Mouse (Mus musculus): ENCODE data around the gene Robo1. TPM values are rescaled to one million over a fixed set of nuclear protein-coding genes. Genes with fewer than 3 reads are reported as not detected.
A peak's percentile ranks its signal among the peaks of the same experiment; 100 is the strongest.

The Robo1 gene
- polyA plus RNA-seq, 1 experiment from 2014 or later = 58.1 TPM

- Histone ChIP-seq H3K27me3 (replicated peaks; ENCODE audit: control insufficient read depth, insufficient read depth, low read length) (no peaks in the 10 kb centered on the region), H3K27ac (ENCODE audit: low read length) (no peak overlapping the region), H3K9me3 (ENCODE audit: control insufficient read depth, low read length) (no peaks in the 10 kb centered on the region), H3K9ac (replicated peaks; ENCODE audit: low read depth, low read length) (no peak overlapping the region), H3K4me3 (replicated peaks; ENCODE audit: low read length) (no peak overlapping the region), H3K4me1 (replicated peaks; ENCODE audit: control insufficient read depth, insufficient read depth, low read length) (no peaks in the 10 kb centered on the region), H3K36me3 (ENCODE audit: control insufficient read depth, insufficient read depth) (no peaks in the 10 kb centered on the region), H3K4me2 (ENCODE audit: low read length) (no peak overlapping the region)
- 79% methylated on average over 5 of the region's 5 CpGs for WGBS
- ATAC-seq = no peak
Observed at GRCm38 (mm10) chr16:72419328-72420066, 111.4 kb downstream of the Robo1 start.

GRCm38 (mm10) chr16:72422426-72422825, 114.3 kb downstream of the Robo1 start:
- WGBS = 59% methylated on average over 4 of the region's 4 CpGs
- no peak for ATAC-seq
- H3K27ac ChIP-seq (ENCODE audit: low read length) = no peak overlapping the region
- no peaks in the 10 kb centered on the region for H3K27me3 ChIP-seq (replicated peaks; ENCODE audit: control insufficient read depth, insufficient read depth, low read length)
- H3K9me3 ChIP-seq (ENCODE audit: control insufficient read depth, low read length) = no peaks in the 10 kb centered on the region
- no peak overlapping the region for H3K9ac ChIP-seq (replicated peaks; ENCODE audit: low read depth, low read length)
- no peak overlapping the region for H3K4me2 ChIP-seq (ENCODE audit: low read length)
- H3K4me1 ChIP-seq (replicated peaks; ENCODE audit: control insufficient read depth, insufficient read depth, low read length) = no peaks in the 10 kb centered on the region
- no peaks in the 10 kb centered on the region for H3K36me3 ChIP-seq (ENCODE audit: control insufficient read depth, insufficient read depth)
- H3K4me3 ChIP-seq (replicated peaks; ENCODE audit: low read length) = no peak overlapping the region

GRCm38 (mm10) chr16:72434396-72434795, 126.3 kb downstream of the Robo1 start:
- Histone ChIP-seq H3K27ac (ENCODE audit: low read length) (no peak overlapping the region), H3K4me3 (replicated peaks; ENCODE audit: low read length) (no peak overlapping the region), H3K4me2 (ENCODE audit: low read length) (no peak overlapping the region), H3K9me3 (ENCODE audit: control insufficient read depth, low read length) (no peaks in the 10 kb centered on the region), H3K36me3 (ENCODE audit: control insufficient read depth, insufficient read depth) (no peaks in the 10 kb centered on the region), H3K4me1 (replicated peaks; ENCODE audit: control insufficient read depth, insufficient read depth, low read length) (no peaks in the 10 kb centered on the region), H3K27me3 (replicated peaks; ENCODE audit: control insufficient read depth, insufficient read depth, low read length) (no peaks in the 10 kb centered on the region), H3K9ac (replicated peaks; ENCODE audit: low read depth, low read length) (no peak overlapping the region)
- ATAC-seq = no peak

GRCm38 (mm10) chr16:72444428-72445135, 136.5 kb downstream of the Robo1 start:
- Histone ChIP-seq H3K9me3 (ENCODE audit: control insufficient read depth, low read length) (no peaks in the 10 kb centered on the region), H3K9ac (replicated peaks; ENCODE audit: low read depth, low read length) (0 out of 2 replicates have a peak overlapping the region, but pooled peaks have one; percentile 12), H3K36me3 (ENCODE audit: control insufficient read depth, insufficient read depth) (no peaks in the 10 kb centered on the region), H3K4me1 (replicated peaks; ENCODE audit: control insufficient read depth, insufficient read depth, low read length) (peaks cover 10% of the 10 kb centered on the region), H3K4me3 (replicated peaks; ENCODE audit: low read length) (peak overlapping the region; percentile 13; the same call in 1 of the 2 replicates), H3K4me2 (ENCODE audit: low read length) (peak overlapping the region; percentile 36), H3K27ac (ENCODE audit: low read length) (no peak overlapping the region), H3K27me3 (replicated peaks; ENCODE audit: control insufficient read depth, insufficient read depth, low read length) (no peaks in the 10 kb centered on the region)
- peak; percentile 66 for ATAC-seq
- WGBS = 25% methylated on average over 18 of the region's 18 CpGs

GRCm38 (mm10) chr16:72458155-72458554, 150.0 kb downstream of the Robo1 start:
- no peak overlapping the region for H3K9ac ChIP-seq (replicated peaks; ENCODE audit: low read depth, low read length)
- 50% methylated on average over 10 of the region's 10 CpGs for WGBS
- H3K4me1 ChIP-seq (replicated peaks; ENCODE audit: control insufficient read depth, insufficient read depth, low read length) = no peaks in the 10 kb centered on the region
- no peak overlapping the region for H3K27ac ChIP-seq (ENCODE audit: low read length)
- no peak overlapping the region for H3K4me2 ChIP-seq (ENCODE audit: low read length)
- no peaks in the 10 kb centered on the region for H3K27me3 ChIP-seq (replicated peaks; ENCODE audit: control insufficient read depth, insufficient read depth, low read length)
- H3K9me3 ChIP-seq (ENCODE audit: control insufficient read depth, low read length) = no peaks in the 10 kb centered on the region
- ATAC-seq = no peak
- H3K36me3 ChIP-seq (ENCODE audit: control insufficient read depth, insufficient read depth) = no peaks in the 10 kb centered on the region
- no peak overlapping the region for H3K4me3 ChIP-seq (replicated peaks; ENCODE audit: low read length)

GRCm38 (mm10) chr16:72458576-72458975, 150.5 kb downstream of the Robo1 start:
- H3K4me2 ChIP-seq (ENCODE audit: low read length) = no peak overlapping the region
- no peaks in the 10 kb centered on the region for H3K27me3 ChIP-seq (replicated peaks; ENCODE audit: control insufficient read depth, insufficient read depth, low read length)
- H3K27ac ChIP-seq (ENCODE audit: low read length) = no peak overlapping the region
- H3K4me3 ChIP-seq (replicated peaks; ENCODE audit: low read length) = no peak overlapping the region
- no peak for ATAC-seq
- no peaks in the 10 kb centered on the region for H3K36me3 ChIP-seq (ENCODE audit: control insufficient read depth, insufficient read depth)
- WGBS = 57% methylated on average over 10 of the region's 10 CpGs
- no peaks in the 10 kb centered on the region for H3K4me1 ChIP-seq (replicated peaks; ENCODE audit: control insufficient read depth, insufficient read depth, low read length)
- no peaks in the 10 kb centered on the region for H3K9me3 ChIP-seq (ENCODE audit: control insufficient read depth, low read length)
- no peak overlapping the region for H3K9ac ChIP-seq (replicated peaks; ENCODE audit: low read depth, low read length)

GRCm38 (mm10) chr16:72465696-72466095, 157.6 kb downstream of the Robo1 start:
- no peak for ATAC-seq
- no peak overlapping the region for H3K27ac ChIP-seq (ENCODE audit: low read length)
- H3K4me2 ChIP-seq (ENCODE audit: low read length) = no peak overlapping the region
- no peaks in the 10 kb centered on the region for H3K4me1 ChIP-seq (replicated peaks; ENCODE audit: control insufficient read depth, insufficient read depth, low read length)
- H3K4me3 ChIP-seq (replicated peaks; ENCODE audit: low read length) = no peak overlapping the region
- WGBS = 60% methylated on average over 3 of the region's 3 CpGs
- no peak overlapping the region for H3K9ac ChIP-seq (replicated peaks; ENCODE audit: low read depth, low read length)
- no peaks in the 10 kb centered on the region for H3K27me3 ChIP-seq (replicated peaks; ENCODE audit: control insufficient read depth, insufficient read depth, low read length)
- no peaks in the 10 kb centered on the region for H3K9me3 ChIP-seq (ENCODE audit: control insufficient read depth, low read length)
- H3K36me3 ChIP-seq (ENCODE audit: control insufficient read depth, insufficient read depth) = no peaks in the 10 kb centered on the region

GRCm38 (mm10) chr16:72470037-72470673, 162.0 kb downstream of the Robo1 start:
- no peak overlapping the region for H3K27ac ChIP-seq (ENCODE audit: low read length)
- H3K9ac ChIP-seq (replicated peaks; ENCODE audit: low read depth, low read length) = no peak overlapping the region
- H3K4me3 ChIP-seq (replicated peaks; ENCODE audit: low read length) = no peak overlapping the region
- no peaks in the 10 kb centered on the region for H3K27me3 ChIP-seq (replicated peaks; ENCODE audit: control insufficient read depth, insufficient read depth, low read length)
- WGBS = 10% methylated on average over 2 of the region's 2 CpGs
- H3K36me3 ChIP-seq (ENCODE audit: control insufficient read depth, insufficient read depth) = no peaks in the 10 kb centered on the region
- H3K9me3 ChIP-seq (ENCODE audit: control insufficient read depth, low read length) = no peaks in the 10 kb centered on the region
- H3K4me1 ChIP-seq (replicated peaks; ENCODE audit: control insufficient read depth, insufficient read depth, low read length) = no peaks in the 10 kb centered on the region
- H3K4me2 ChIP-seq (ENCODE audit: low read length) = no peak overlapping the region
- no peak for ATAC-seq

GRCm38 (mm10) chr16:72510716-72511199, 202.7 kb downstream of the Robo1 start:
- no peaks in the 10 kb centered on the region for H3K36me3 ChIP-seq (ENCODE audit: control insufficient read depth, insufficient read depth)
- H3K4me1 ChIP-seq (replicated peaks; ENCODE audit: control insufficient read depth, insufficient read depth, low read length) = peaks cover 8% of the 10 kb centered on the region
- H3K9me3 ChIP-seq (ENCODE audit: control insufficient read depth, low read length) = no peaks in the 10 kb centered on the region
- H3K4me2 ChIP-seq (ENCODE audit: low read length) = peak overlapping the region; percentile 27
- peak overlapping the region; percentile 19 for H3K4me3 ChIP-seq (replicated peaks; ENCODE audit: low read length)
- 0 out of 2 replicates have a peak, but pooled peaks cover 3% of the 10 kb centered on the region for H3K27me3 ChIP-seq (replicated peaks; ENCODE audit: control insufficient read depth, insufficient read depth, low read length)
- H3K27ac ChIP-seq (ENCODE audit: low read length) = peak overlapping the region; percentile 81
- WGBS = 2% methylated on average over 6 of the region's 6 CpGs
- H3K9ac ChIP-seq (replicated peaks; ENCODE audit: low read depth, low read length) = peak overlapping the region; percentile 17; the same call in 1 of the 2 replicates
- ATAC-seq = peak; percentile 98

All from forebrain, embryonic 16.5 days (tissue).